Mouse (Mus musculus) CH12.LX (cell line): ENCODE results near the gene Adora1.

ENCODE experiments used
- CTCF ChIP-seq, 2 experiments: IDR thresholded peaks in 1 of 2; conservative IDR thresholded peaks in 1 of 2; 2 replicates each; pipeline ENCODE4 v1.5.1; 2011 to 2012; ENCODE audit warnings: low read depth in 2 of 2, low read length in 2 of 2, improper control_type of control experiment in 1 of 2, inconsistent platforms in 1 of 2, mild to moderate bottlenecking in 1 of 2, moderate library complexity in 1 of 2
- E2F4 ChIP-seq: IDR thresholded peaks from 2 replicates; pipeline ENCODE4 v1.6.1; 2011; ENCODE audit warnings: low read depth, low read length, improper control_type of control experiment; ENCODE audit not compliant: insufficient replicate concordance
- JUN ChIP-seq: IDR thresholded peaks from 2 replicates; pipeline ENCODE4 v1.6.1; 2011; ENCODE audit warnings: low read depth, mild to moderate bottlenecking, low read length, improper control_type of control experiment, moderate library complexity; ENCODE audit not compliant: insufficient read depth
- MAFK ChIP-seq: IDR thresholded peaks from 2 replicates; pipeline ENCODE4 v1.6.1; 2011; ENCODE audit warnings: low read length, improper control_type of control experiment; ENCODE audit not compliant: insufficient replicate concordance
- MAX ChIP-seq: IDR thresholded peaks from 2 replicates; pipeline ENCODE4 v1.6.1; 2011; ENCODE audit warnings: low read length, improper control_type of control experiment
- MYC ChIP-seq: IDR thresholded peaks from 2 replicates; pipeline ENCODE4 v1.6.1; 2011; ENCODE audit warnings: low read depth, mild to moderate bottlenecking, improper control_type of control experiment, low read length
- POLR2A ChIP-seq: IDR thresholded peaks from 2 replicates; pipeline ENCODE4 v1.6.1; 2011; ENCODE audit warnings: low read depth, mild to moderate bottlenecking, improper control_type of control experiment, low read length
- POLR2AphosphoS2 ChIP-seq: IDR thresholded peaks from 2 replicates; pipeline ENCODE4 v1.6.1; 2011; ENCODE audit warnings: low read depth, low read length, improper control_type of control experiment
- RAD21 ChIP-seq: IDR thresholded peaks from 2 replicates; pipeline ENCODE4 v1.6.1; 2011; ENCODE audit warnings: low read depth, mild to moderate bottlenecking, low read length, improper control_type of control experiment, moderate library complexity
- SIN3A ChIP-seq: IDR thresholded peaks from 2 replicates; pipeline ENCODE4 v1.6.1; 2012; ENCODE audit warnings: low read length, improper control_type of control experiment, inconsistent platforms
- UBTF ChIP-seq: IDR thresholded peaks from 2 replicates; pipeline ENCODE4 v1.6.1; 2012; ENCODE audit warnings: low read depth, mild to moderate bottlenecking, inconsistent platforms, low read length, improper control_type of control experiment, moderate library complexity

DNA sequence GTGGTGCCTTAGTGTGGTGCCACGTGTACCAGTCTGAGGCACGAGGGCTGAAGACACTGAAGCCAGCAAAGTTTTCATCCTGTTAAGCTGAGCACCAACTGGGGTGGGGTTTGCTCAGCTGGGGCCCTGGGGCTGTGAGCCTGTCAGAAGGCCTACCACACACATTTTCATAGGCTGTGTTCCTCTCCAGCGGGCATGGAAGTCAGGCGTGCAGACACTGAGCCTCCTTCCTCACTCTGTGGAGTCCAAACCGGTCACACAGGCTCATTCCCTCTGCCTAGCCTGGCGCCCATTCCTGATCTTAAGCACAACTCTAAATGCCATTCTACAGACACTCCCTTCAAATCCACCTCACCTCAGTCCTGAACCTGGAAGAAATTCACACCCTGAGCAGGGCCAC lies 8.3 kb upstream of the Adora1 start:
- no peak for TF ChIP-seq SIN3A
- TF ChIP-seq E2F4, result no peak
- TF ChIP-seq MAFK, result no peak
- no peak for TF ChIP-seq POLR2AphosphoS2
- TF ChIP-seq CTCF (conservative IDR thresholded peaks at IDR 0.05 in 1 of 2, IDR thresholded peaks at IDR 0.05 in 1 of 2; ENCODE audit: low read depth in 2 of 2, low read length in 2 of 2), result no peak
- no peak for TF ChIP-seq UBTF
- TF ChIP-seq MYC, result no peak
- no peak for TF ChIP-seq RAD21
- TF ChIP-seq MAX, result no peak
- no peak for TF ChIP-seq POLR2A
- no peak for TF ChIP-seq JUN
